Mouse (Mus musculus): ENCODE results near the gene Pigu. TPM values are rescaled to one million over a fixed set of nuclear protein-coding genes. Genes with fewer than 3 reads are reported as not detected.

Gene Pigu
- total RNA-seq, 4 experiments from 2014 or later = 27.4 to 30.1 (median 28.9) TPM

- no peak for DNase-seq (ENCODE audit: low spot score in 2 of 2)
Observed at GRCm38 (mm10) chr2:155367635-155368284, 10.5 kb upstream of the Pigu start.

- DNase-seq (ENCODE audit: low spot score in 2 of 2) = no peak
Observed at GRCm38 (mm10) chr2:155357686-155358399, 613 bp upstream of the Pigu start.

- no peak for DNase-seq (ENCODE audit: low spot score in 2 of 2)
Observed at GRCm38 (mm10) chr2:155354402-155354801, 2.8 kb downstream of the Pigu start.

GRCm38 (mm10) chr2:155346670-155347069, 10.6 kb downstream of the Pigu start:
- DNase-seq (ENCODE audit: low spot score in 2 of 2) = no peak

GRCm38 (mm10) chr2:155340166-155340565, 17.1 kb downstream of the Pigu start:
- no peak for DNase-seq (ENCODE audit: low spot score in 2 of 2)

- DNase-seq (ENCODE audit: low spot score in 2 of 2) = no peak
Observed at GRCm38 (mm10) chr2:155336254-155336653, 21.0 kb downstream of the Pigu start.

GRCm38 (mm10) chr2:155335231-155335630, 22.0 kb downstream of the Pigu start:
- DNase-seq (ENCODE audit: low spot score in 2 of 2) = no peak

- no peak for DNase-seq (ENCODE audit: low spot score in 2 of 2)
Observed at GRCm38 (mm10) chr2:155333421-155333820, 23.8 kb downstream of the Pigu start.

- no peak for DNase-seq (ENCODE audit: low spot score in 2 of 2)
Observed at GRCm38 (mm10) chr2:155331351-155331750, 25.9 kb downstream of the Pigu start.

GRCm38 (mm10) chr2:155330811-155331210, 26.4 kb downstream of the Pigu start:
- DNase-seq (ENCODE audit: low spot score in 2 of 2) = peak in 1 of 2 experiments; percentile 13

- no peak for DNase-seq (ENCODE audit: low spot score in 2 of 2)
Observed at GRCm38 (mm10) chr2:155329707-155330106, 27.5 kb downstream of the Pigu start.

- DNase-seq (ENCODE audit: low spot score in 2 of 2) = no peak
Observed at GRCm38 (mm10) chr2:155328906-155329305, 28.3 kb downstream of the Pigu start.

- no peak for DNase-seq (ENCODE audit: low spot score in 2 of 2)
Observed at GRCm38 (mm10) chr2:155327906-155328305, 29.3 kb downstream of the Pigu start.

GRCm38 (mm10) chr2:155326001-155326400, 31.2 kb downstream of the Pigu start:
- no peak for DNase-seq (ENCODE audit: low spot score in 2 of 2)

GRCm38 (mm10) chr2:155320596-155320995, 36.6 kb downstream of the Pigu start:
- DNase-seq (ENCODE audit: low spot score in 2 of 2) = no peak

- DNase-seq (ENCODE audit: low spot score in 2 of 2) = no peak
Observed at GRCm38 (mm10) chr2:155318618-155319017, 38.6 kb downstream of the Pigu start.

- no peak for DNase-seq (ENCODE audit: low spot score in 2 of 2)
Observed at GRCm38 (mm10) chr2:155313671-155314070, 43.6 kb downstream of the Pigu start.

- DNase-seq (ENCODE audit: low spot score in 2 of 2) = no peak
Observed at GRCm38 (mm10) chr2:155308936-155309592, 48.2 kb downstream of the Pigu start.

GRCm38 (mm10) chr2:155299563-155299962, 57.7 kb downstream of the Pigu start:
- no peak for DNase-seq (ENCODE audit: low spot score in 2 of 2)

GRCm38 (mm10) chr2:155295453-155295852, 61.8 kb downstream of the Pigu start:
- no peak for DNase-seq (ENCODE audit: low spot score in 2 of 2)

GRCm38 (mm10) chr2:155293946-155294345, 63.3 kb downstream of the Pigu start:
- DNase-seq (ENCODE audit: low spot score in 2 of 2) = no peak

- no peak for DNase-seq (ENCODE audit: low spot score in 2 of 2)
Observed at GRCm38 (mm10) chr2:155293382-155293781, 63.8 kb downstream of the Pigu start.

Data from left cerebral cortex, adult 8-10 months (tissue).